Mouse (Mus musculus) liver, adult 2 months (tissue): ENCODE results near the gene Slc2a4. TPM values are rescaled to one million over a fixed set of nuclear protein-coding genes. Genes with fewer than 3 reads are reported as not detected.

Experiments used
- DNase-seq: peaks from one replicate; pipeline ENCODE4 v3.0.0-alpha.2; 2011; ENCODE audit warnings: low read depth, low spot score; ENCODE audit errors: extremely low read depth
- H3K27ac ChIP-seq: fragments of 200-500 bp; replicated peaks from 2 replicates; pipeline ENCODE4 v1.5.1; 2012; ENCODE audit warnings: low read depth, mild to moderate bottlenecking, control low read depth, inconsistent platforms, low read length; ENCODE audit not compliant: insufficient read depth
- H3K27me3 ChIP-seq: fragments of 200-500 bp; 2 replicates; pipeline ENCODE4 v1.6.1; 2012; ENCODE audit warnings: mild to moderate bottlenecking, moderate library complexity, low read length, inconsistent platforms; ENCODE audit not compliant: control insufficient read depth, insufficient read depth
- H3K36me3 ChIP-seq: fragments of 200-500 bp; 2 replicates; pipeline ENCODE4 v1.6.1; 2012; ENCODE audit warnings: low read length, inconsistent platforms; ENCODE audit not compliant: control insufficient read depth, insufficient read depth
- H3K4me1 ChIP-seq: fragments of 200-500 bp; 2 replicates; pipeline ENCODE4 v1.6.1; 2011; ENCODE audit warnings: low read length; ENCODE audit not compliant: control insufficient read depth, insufficient read depth
- H3K4me3 ChIP-seq: fragments of 200-500 bp; 2 replicates; pipeline ENCODE4 v1.5.1; 2011; ENCODE audit warnings: low read depth, mild to moderate bottlenecking, control low read depth, low read length, moderate library complexity; ENCODE audit not compliant: insufficient read depth
- H3K79me2 ChIP-seq: fragments of 200-500 bp; 2 replicates; pipeline ENCODE4 v1.6.1; 2012; ENCODE audit warnings: inconsistent platforms, mild to moderate bottlenecking, low read length, moderate library complexity; ENCODE audit not compliant: control insufficient read depth, insufficient read depth
- H3K9ac ChIP-seq: fragments of 200-500 bp; 2 replicates; pipeline ENCODE4 v1.6.1; 2012; ENCODE audit warnings: low read depth, mild to moderate bottlenecking, control low read depth, inconsistent platforms, low read length
- CTCF ChIP-seq: fragments of 200-500 bp; IDR thresholded peaks from 2 replicates; pipeline ENCODE4 v1.5.1; 2011; ENCODE audit warnings: low read depth, low read length, control low read depth
- POLR2A ChIP-seq: fragments of 200-500 bp; IDR thresholded peaks from 2 replicates; pipeline ENCODE4 v1.6.1; 2011; ENCODE audit warnings: low read length, control low read depth; ENCODE audit not compliant: insufficient read depth; ENCODE audit errors: extremely low read depth
- WGBS: fragments of 180-500 bp; shearing (Covaris S2); methylation state at CpG from one replicate; pipeline ENCODE4 v1.1.7; 2018; 5-methylcytosine and 5-hydroxymethylcytosine counted together
- polyA plus RNA-seq: library from polyadenylated mRNA; depleted of rRNA; stranded (reverse); fragments of >200 nt; gene quantifications from 2 replicates; pipeline ENCODE4 v1.2.3, GENCODE M21; 2012
- total RNA-seq: library from RNA; depleted of rRNA; stranded (reverse); fragments of >200 nt; gene quantifications from 2 replicates; pipeline ENCODE4 v1.2.3, GENCODE M21; 2014

The Slc2a4 gene
- total and polyA plus RNA-seq, 2 experiments: 0.39 to 0.83 TPM

- no peaks in the 10 kb centered on the region for H3K27me3 ChIP-seq
- no peak for DNase-seq
- WGBS: 96% methylated on average over 8 of the region's 8 CpGs
- no peak overlapping the region for H3K9ac ChIP-seq
- H3K36me3 ChIP-seq: peaks cover 32% of the 10 kb centered on the region
- peaks cover 5% of the 10 kb centered on the region; the same call in 1 of the 2 replicates for H3K4me1 ChIP-seq
- H3K79me2 ChIP-seq: peaks cover 6% of the 10 kb centered on the region; the same call in 1 of the 2 replicates
- 0 out of 2 replicates have a peak overlapping the region, but pooled peaks have one; percentile 2 for H3K27ac ChIP-seq
- no peak overlapping the region for H3K4me3 ChIP-seq
- TF ChIP-seq POLR2A: no peak
- no peak for TF ChIP-seq CTCF
Measured at GRCm38 (mm10) chr11:69989949-69990348, 42.0 kb upstream of the Slc2a4 start.

GRCm38 (mm10) chr11:69984431-69984830, 36.4 kb upstream of the Slc2a4 start:
- H3K36me3 ChIP-seq: peaks cover 31% of the 10 kb centered on the region
- 94% methylated on average over 8 of the region's 8 CpGs for WGBS

GRCm38 (mm10) chr11:69983377-69983776, 35.4 kb upstream of the Slc2a4 start:
- DNase-seq: no peak
- WGBS: 70% methylated on average over 4 of the region's 4 CpGs
- TF ChIP-seq CTCF (no peak), POLR2A (no peak)
- Histone ChIP-seq H3K27me3 (no peaks in the 10 kb centered on the region), H3K36me3 (peaks cover 23% of the 10 kb centered on the region), H3K4me1 (peaks cover 19% of the 10 kb centered on the region; the same call in 1 of the 2 replicates), H3K27ac (no peak overlapping the region), H3K4me3 (no peak overlapping the region), H3K79me2 (peaks cover 16% of the 10 kb centered on the region; the same call in 1 of the 2 replicates), H3K9ac (no peak overlapping the region)

More at GRCm38 (mm10) chr11:69984431-69984830, 36.4 kb upstream of the Slc2a4 start:
- Histone ChIP-seq H3K9ac (no peak overlapping the region), H3K4me3 (no peak overlapping the region), H3K4me1 (peaks cover 19% of the 10 kb centered on the region; the same call in 1 of the 2 replicates), H3K27ac (no peak overlapping the region), H3K27me3 (no peaks in the 10 kb centered on the region), H3K79me2 (peaks cover 16% of the 10 kb centered on the region; the same call in 1 of the 2 replicates)
- no peak for DNase-seq
- TF ChIP-seq CTCF (no peak), POLR2A (no peak)

GRCm38 (mm10) chr11:69982877-69983276, 34.9 kb upstream of the Slc2a4 start:
- Histone ChIP-seq H3K4me1 (peaks cover 19% of the 10 kb centered on the region; the same call in 1 of the 2 replicates), H3K27me3 (no peaks in the 10 kb centered on the region), H3K4me3 (no peak overlapping the region), H3K9ac (no peak overlapping the region), H3K36me3 (peaks cover 19% of the 10 kb centered on the region), H3K79me2 (peaks cover 16% of the 10 kb centered on the region; the same call in 1 of the 2 replicates), H3K27ac (no peak overlapping the region)
- DNase-seq: no peak
- 40% methylated on average over 5 of the region's 5 CpGs for WGBS
- TF ChIP-seq POLR2A: no peak

GRCm38 (mm10) chr11:69982225-69982624, 34.2 kb upstream of the Slc2a4 start, which contains the start of gene Elp5:
Elp5 (minus strand) TSS chr11:69982517.
- Histone ChIP-seq H3K9ac (peak within 1 kb of the TSS; percentile 95), H3K36me3 (peaks cover 14% of the 10 kb centered on the region), H3K79me2 (peaks cover 16% of the 10 kb centered on the region; the same call in 1 of the 2 replicates), H3K27me3 (no peaks in the 10 kb centered on the region), H3K4me3 (peak within 1 kb of the TSS; percentile 89), H3K27ac (peak within 1 kb of the TSS; percentile 60), H3K4me1 (peaks cover 19% of the 10 kb centered on the region; the same call in 1 of the 2 replicates)
- no peak for DNase-seq
- TF ChIP-seq POLR2A: no peak
- TF ChIP-seq CTCF: no peak
- WGBS: 43% methylated on average over 8 of the region's 8 CpGs

- Histone ChIP-seq H3K79me2 (peaks cover 16% of the 10 kb centered on the region; the same call in 1 of the 2 replicates), H3K9ac (peak within 1 kb of the TSS; percentile 95), H3K27me3 (no peaks in the 10 kb centered on the region), H3K36me3 (peaks cover 11% of the 10 kb centered on the region; the same call in 1 of the 2 replicates), H3K27ac (peak within 1 kb of the TSS; percentile 85), H3K4me1 (peaks cover 19% of the 10 kb centered on the region; the same call in 1 of the 2 replicates), H3K4me3 (peak within 1 kb of the TSS; percentile 89)
- WGBS: 1% methylated on average over 43 of the region's 43 CpGs
- TF ChIP-seq POLR2A (no peak), CTCF (no peak)
- DNase-seq: no peak
Measured at GRCm38 (mm10) chr11:69981141-69981762, 33.3 kb upstream of the Slc2a4 start, which contains the start of gene Ctdnep1. Ctdnep1 (plus strand) TSS chr11:69981156.
